Mouse (Mus musculus): Measurements from ENCODE around the gene Kirrel3. TPM values are rescaled to one million over a fixed set of nuclear protein-coding genes. Genes with fewer than 3 reads are reported as not detected.

The Kirrel3 gene
- polyA plus RNA-seq, 1 experiment from 2014 or later: 44.4 TPM

- no peaks in the 10 kb centered on the region for H3K27me3 ChIP-seq (ENCODE audit: control insufficient read depth, insufficient read depth, low read length)
- H3K36me3 ChIP-seq (ENCODE audit: control insufficient read depth, insufficient read depth, low read length): no peaks in the 10 kb centered on the region
- no peak for ATAC-seq (ENCODE audit: low read depth)
- no peak overlapping the region for H3K9ac ChIP-seq (replicated peaks; ENCODE audit: low read depth, low read length)
- no peaks in the 10 kb centered on the region for H3K4me1 ChIP-seq (ENCODE audit: control insufficient read depth, insufficient read depth, low read length)
- H3K27ac ChIP-seq (ENCODE audit: low read depth, low read length): no peak overlapping the region
- 80% methylated on average over 7 of the region's 7 CpGs for WGBS
- H3K9me3 ChIP-seq (ENCODE audit: control insufficient read depth, low read length): no peaks in the 10 kb centered on the region
- no peak overlapping the region for H3K4me2 ChIP-seq (ENCODE audit: low read depth, low read length)
- no peak overlapping the region for H3K4me3 ChIP-seq (ENCODE audit: low read depth, low read length)
Measured at GRCm38 (mm10) chr9:34538591-34539335, 53.1 kb downstream of the Kirrel3 start.

- H3K4me1 ChIP-seq (ENCODE audit: control insufficient read depth, insufficient read depth, low read length): no peaks in the 10 kb centered on the region
- WGBS: 79% methylated on average over 2 of the region's 2 CpGs
- H3K9ac ChIP-seq (replicated peaks; ENCODE audit: low read depth, low read length): no peak overlapping the region
- no peaks in the 10 kb centered on the region for H3K27me3 ChIP-seq (ENCODE audit: control insufficient read depth, insufficient read depth, low read length)
- H3K4me2 ChIP-seq (ENCODE audit: low read depth, low read length): no peak overlapping the region
- H3K4me3 ChIP-seq (ENCODE audit: low read depth, low read length): no peak overlapping the region
- no peak overlapping the region for H3K27ac ChIP-seq (ENCODE audit: low read depth, low read length)
- no peak for ATAC-seq (ENCODE audit: low read depth)
- no peaks in the 10 kb centered on the region for H3K9me3 ChIP-seq (ENCODE audit: control insufficient read depth, low read length)
- no peaks in the 10 kb centered on the region for H3K36me3 ChIP-seq (ENCODE audit: control insufficient read depth, insufficient read depth, low read length)
Measured at GRCm38 (mm10) chr9:34541908-34542307, 56.2 kb downstream of the Kirrel3 start.

GRCm38 (mm10) chr9:34555699-34556098, 70.0 kb downstream of the Kirrel3 start:
- H3K27me3 ChIP-seq (ENCODE audit: control insufficient read depth, insufficient read depth, low read length): no peaks in the 10 kb centered on the region
- 14% methylated on average over 2 of the region's 2 CpGs for WGBS
- H3K36me3 ChIP-seq (ENCODE audit: control insufficient read depth, insufficient read depth, low read length): no peaks in the 10 kb centered on the region
- 0 out of 2 replicates have a peak, but pooled peaks have one; percentile 30 for ATAC-seq (ENCODE audit: low read depth)
- H3K9ac ChIP-seq (replicated peaks; ENCODE audit: low read depth, low read length): no peak overlapping the region
- 0 out of 2 replicates have a peak overlapping the region, but pooled peaks have one; percentile 12 for H3K27ac ChIP-seq (ENCODE audit: low read depth, low read length)
- no peaks in the 10 kb centered on the region for H3K9me3 ChIP-seq (ENCODE audit: control insufficient read depth, low read length)
- no peak overlapping the region for H3K4me3 ChIP-seq (ENCODE audit: low read depth, low read length)
- H3K4me1 ChIP-seq (ENCODE audit: control insufficient read depth, insufficient read depth, low read length): peaks cover 7% of the 10 kb centered on the region; the same call in 1 of the 2 replicates
- no peak overlapping the region for H3K4me2 ChIP-seq (ENCODE audit: low read depth, low read length)

- Histone ChIP-seq H3K4me2 (ENCODE audit: low read depth, low read length) (no peak overlapping the region), H3K9me3 (ENCODE audit: control insufficient read depth, low read length) (no peaks in the 10 kb centered on the region), H3K4me1 (ENCODE audit: control insufficient read depth, insufficient read depth, low read length) (peaks cover 7% of the 10 kb centered on the region; the same call in 1 of the 2 replicates), H3K36me3 (ENCODE audit: control insufficient read depth, insufficient read depth, low read length) (no peaks in the 10 kb centered on the region), H3K4me3 (ENCODE audit: low read depth, low read length) (no peak overlapping the region), H3K27ac (ENCODE audit: low read depth, low read length) (peak overlapping the region; percentile 73; the same call in 1 of the 2 replicates), H3K27me3 (ENCODE audit: control insufficient read depth, insufficient read depth, low read length) (no peaks in the 10 kb centered on the region), H3K9ac (replicated peaks; ENCODE audit: low read depth, low read length) (no peak overlapping the region)
- peak; percentile 83; the same call in 1 of the 2 replicates for ATAC-seq (ENCODE audit: low read depth)
- WGBS: 26% methylated on average over 5 of the region's 5 CpGs
Measured at GRCm38 (mm10) chr9:34557846-34558245, 72.2 kb downstream of the Kirrel3 start.

- no peak overlapping the region for H3K4me3 ChIP-seq (ENCODE audit: low read depth, low read length)
- H3K27ac ChIP-seq (ENCODE audit: low read depth, low read length): peak overlapping the region; percentile 73
- H3K27me3 ChIP-seq (ENCODE audit: control insufficient read depth, insufficient read depth, low read length): no peaks in the 10 kb centered on the region
- H3K4me1 ChIP-seq (ENCODE audit: control insufficient read depth, insufficient read depth, low read length): peaks cover 7% of the 10 kb centered on the region; the same call in 1 of the 2 replicates
- no peaks in the 10 kb centered on the region for H3K36me3 ChIP-seq (ENCODE audit: control insufficient read depth, insufficient read depth, low read length)
- H3K4me2 ChIP-seq (ENCODE audit: low read depth, low read length): peak overlapping the region; percentile 6; the same call in 1 of the 2 replicates
- WGBS: 19% methylated on average over 8 of the region's 8 CpGs
- no peak overlapping the region for H3K9ac ChIP-seq (replicated peaks; ENCODE audit: low read depth, low read length)
- H3K9me3 ChIP-seq (ENCODE audit: control insufficient read depth, low read length): no peaks in the 10 kb centered on the region
- peak; percentile 69; the same call in 1 of the 2 replicates for ATAC-seq (ENCODE audit: low read depth)
Measured at GRCm38 (mm10) chr9:34558291-34558899, 72.7 kb downstream of the Kirrel3 start.

GRCm38 (mm10) chr9:34559102-34559501, 73.4 kb downstream of the Kirrel3 start:
- Histone ChIP-seq H3K27me3 (ENCODE audit: control insufficient read depth, insufficient read depth, low read length) (no peaks in the 10 kb centered on the region), H3K9ac (replicated peaks; ENCODE audit: low read depth, low read length) (no peak overlapping the region), H3K4me3 (ENCODE audit: low read depth, low read length) (no peak overlapping the region), H3K4me1 (ENCODE audit: control insufficient read depth, insufficient read depth, low read length) (peaks cover 7% of the 10 kb centered on the region; the same call in 1 of the 2 replicates), H3K4me2 (ENCODE audit: low read depth, low read length) (no peak overlapping the region), H3K27ac (ENCODE audit: low read depth, low read length) (peak overlapping the region; percentile 73), H3K9me3 (ENCODE audit: control insufficient read depth, low read length) (no peaks in the 10 kb centered on the region), H3K36me3 (ENCODE audit: control insufficient read depth, insufficient read depth, low read length) (no peaks in the 10 kb centered on the region)
- WGBS: 87% methylated on average over 9 of the region's 9 CpGs
- no peak for ATAC-seq (ENCODE audit: low read depth)

GRCm38 (mm10) chr9:34561281-34561680, 75.6 kb downstream of the Kirrel3 start:
- H3K36me3 ChIP-seq (ENCODE audit: control insufficient read depth, insufficient read depth, low read length): no peaks in the 10 kb centered on the region
- H3K4me2 ChIP-seq (ENCODE audit: low read depth, low read length): no peak overlapping the region
- H3K4me1 ChIP-seq (ENCODE audit: control insufficient read depth, insufficient read depth, low read length): peaks cover 7% of the 10 kb centered on the region; the same call in 1 of the 2 replicates
- no peak overlapping the region for H3K4me3 ChIP-seq (ENCODE audit: low read depth, low read length)
- no peak overlapping the region for H3K27ac ChIP-seq (ENCODE audit: low read depth, low read length)
- no peaks in the 10 kb centered on the region for H3K9me3 ChIP-seq (ENCODE audit: control insufficient read depth, low read length)
- no peak for ATAC-seq (ENCODE audit: low read depth)
- H3K27me3 ChIP-seq (ENCODE audit: control insufficient read depth, insufficient read depth, low read length): no peaks in the 10 kb centered on the region
- 40% methylated on average over 1 of the region's 1 CpGs for WGBS
- no peak overlapping the region for H3K9ac ChIP-seq (replicated peaks; ENCODE audit: low read depth, low read length)

- H3K4me1 ChIP-seq (ENCODE audit: control insufficient read depth, insufficient read depth, low read length): peaks cover 7% of the 10 kb centered on the region; the same call in 1 of the 2 replicates
- no peaks in the 10 kb centered on the region for H3K9me3 ChIP-seq (ENCODE audit: control insufficient read depth, low read length)
- no peak overlapping the region for H3K9ac ChIP-seq (replicated peaks; ENCODE audit: low read depth, low read length)
- H3K4me2 ChIP-seq (ENCODE audit: low read depth, low read length): no peak overlapping the region
- 68% methylated on average over 9 of the region's 9 CpGs for WGBS
- no peaks in the 10 kb centered on the region for H3K36me3 ChIP-seq (ENCODE audit: control insufficient read depth, insufficient read depth, low read length)
- ATAC-seq (ENCODE audit: low read depth): no peak
- H3K4me3 ChIP-seq (ENCODE audit: low read depth, low read length): no peak overlapping the region
- no peaks in the 10 kb centered on the region for H3K27me3 ChIP-seq (ENCODE audit: control insufficient read depth, insufficient read depth, low read length)
- no peak overlapping the region for H3K27ac ChIP-seq (ENCODE audit: low read depth, low read length)
Measured at GRCm38 (mm10) chr9:34562437-34563000, 76.8 kb downstream of the Kirrel3 start.

GRCm38 (mm10) chr9:34573906-34574305, 88.2 kb downstream of the Kirrel3 start:
- Histone ChIP-seq H3K36me3 (ENCODE audit: control insufficient read depth, insufficient read depth, low read length) (no peaks in the 10 kb centered on the region), H3K4me3 (ENCODE audit: low read depth, low read length) (no peak overlapping the region), H3K9ac (replicated peaks; ENCODE audit: low read depth, low read length) (no peak overlapping the region), H3K4me2 (ENCODE audit: low read depth, low read length) (no peak overlapping the region), H3K27me3 (ENCODE audit: control insufficient read depth, insufficient read depth, low read length) (no peaks in the 10 kb centered on the region), H3K9me3 (ENCODE audit: control insufficient read depth, low read length) (no peaks in the 10 kb centered on the region), H3K4me1 (ENCODE audit: control insufficient read depth, insufficient read depth, low read length) (no peaks in the 10 kb centered on the region), H3K27ac (ENCODE audit: low read depth, low read length) (no peak overlapping the region)
- WGBS: 89% methylated on average over 4 of the region's 4 CpGs
- no peak for ATAC-seq (ENCODE audit: low read depth)

All from neural tube, embryonic 14.5 days (tissue).